Mouse (Mus musculus) kidney, embryonic 14.5 days (tissue): ENCODE measurements around the gene Pbp2. TPM values are rescaled to one million over a fixed set of nuclear protein-coding genes. Genes with fewer than 3 reads are reported as not detected.

Experiments used
- ATAC-seq: fragments of 200-750 bp; cut with Nextera tagmentation; 2 replicates; pipeline ENCODE4 v1.8.0; 2017; ENCODE audit warnings: moderate number of reproducible peaks, mild to moderate bottlenecking, moderate TSS enrichment, moderate library complexity; ENCODE audit not compliant: low FRiP score, low TSS enrichment
- H3K27ac ChIP-seq: fragments of 300-500 bp; sonication (generic); 2 replicates; pipeline ENCODE4 v1.5.1; 2014; ENCODE audit warnings: low read depth, mild to moderate bottlenecking, low read length, moderate library complexity, mixed read lengths
- H3K27me3 ChIP-seq: fragments of 300-500 bp; sonication (generic); 2 replicates; pipeline ENCODE4 v1.6.1; 2014; ENCODE audit warnings: mild to moderate bottlenecking, low read length; ENCODE audit not compliant: control insufficient read depth, insufficient read depth
- H3K36me3 ChIP-seq: fragments of 300-500 bp; sonication (generic); 2 replicates; pipeline ENCODE4 v1.6.1; 2014; ENCODE audit warnings: low read length, mixed read lengths; ENCODE audit not compliant: control insufficient read depth, insufficient read depth
- H3K4me1 ChIP-seq: fragments of 300-500 bp; sonication (generic); 2 replicates; pipeline ENCODE4 v1.6.1; 2014; ENCODE audit warnings: low read length, mixed read lengths; ENCODE audit not compliant: control insufficient read depth, insufficient read depth
- H3K4me2 ChIP-seq: fragments of 300-500 bp; sonication (generic); replicated peaks from 2 replicates; pipeline ENCODE4 v1.6.1; 2014; ENCODE audit warnings: low read depth, mild to moderate bottlenecking, low read length
- H3K4me3 ChIP-seq: fragments of 300-500 bp; sonication (generic); 2 replicates; pipeline ENCODE4 v1.5.1; 2014; ENCODE audit warnings: mild to moderate bottlenecking, low read length
- H3K9ac ChIP-seq: fragments of 300-500 bp; sonication (generic); 2 replicates; pipeline ENCODE4 v1.6.1; 2014; ENCODE audit warnings: low read depth, mild to moderate bottlenecking, low read length, moderate library complexity
- H3K9me3 ChIP-seq: fragments of 300-500 bp; sonication (generic); 2 replicates; pipeline ENCODE4 v1.6.1; 2016; ENCODE audit warnings: low read length; ENCODE audit not compliant: control insufficient read depth
- WGBS: fragments of 180-500 bp; shearing (Covaris S2); extraction: QIAGEN DNeasy Blood & Tissue Kit; methylation state at CpG from one replicate; pipeline ENCODE4 v1.1.7; 2014; 5-methylcytosine and 5-hydroxymethylcytosine counted together
- polyA plus RNA-seq: library from polyadenylated mRNA; unstranded; fragments of >200 nt; fragmentation: Nextera tagmentation; extraction: Ambion mirVana; gene quantifications from 2 replicates; pipeline ENCODE4 v1.2.1, GENCODE M21; 2014

Pbp2 gene
- polyA plus RNA-seq = 0.30 and 0.50 TPM in 2 replicates

GRCm38 (mm10) chr6:135310305-135310704 lies at the start of gene Pbp2:
TSS of gene Pbp2 (minus strand) at chr6:135310405.
- H3K36me3 ChIP-seq = no peaks in the 10 kb centered on the region
- no peak within 1 kb of the TSS for H3K4me3 ChIP-seq
- H3K27ac ChIP-seq = no peak within 1 kb of the TSS
- H3K4me2 ChIP-seq = no peak within 1 kb of the TSS
- no peak for ATAC-seq
- H3K27me3 ChIP-seq = no peaks in the 10 kb centered on the region
- WGBS = 97% methylated on average over 9 of the region's 9 CpGs
- no peaks in the 10 kb centered on the region for H3K9me3 ChIP-seq
- H3K9ac ChIP-seq = no peak within 1 kb of the TSS
- peaks cover 12% of the 10 kb centered on the region for H3K4me1 ChIP-seq

GRCm38 (mm10) chr6:135354953-135355352 lies 44.7 kb upstream of the Pbp2 start:
- 71% methylated on average over 4 of the region's 4 CpGs for WGBS
- peaks cover 9% of the 10 kb centered on the region; the same call in 1 of the 2 replicates for H3K4me1 ChIP-seq
- no peak for ATAC-seq
- H3K9ac ChIP-seq = no peak overlapping the region
- H3K36me3 ChIP-seq = no peaks in the 10 kb centered on the region
- H3K4me3 ChIP-seq = no peak overlapping the region
- H3K27me3 ChIP-seq = no peaks in the 10 kb centered on the region
- no peak overlapping the region for H3K27ac ChIP-seq
- H3K4me2 ChIP-seq = no peak overlapping the region
- H3K9me3 ChIP-seq = no peaks in the 10 kb centered on the region

- Histone ChIP-seq H3K4me3 (no peak overlapping the region), H3K4me1 (peaks cover 9% of the 10 kb centered on the region; the same call in 1 of the 2 replicates), H3K27ac (no peak overlapping the region), H3K36me3 (no peaks in the 10 kb centered on the region), H3K27me3 (no peaks in the 10 kb centered on the region), H3K4me2 (no peak overlapping the region), H3K9ac (no peak overlapping the region), H3K9me3 (no peaks in the 10 kb centered on the region)
- 90% methylated on average over 4 of the region's 4 CpGs for WGBS
- no peak for ATAC-seq
Measured at GRCm38 (mm10) chr6:135352537-135352936, 42.3 kb upstream of the Pbp2 start.

GRCm38 (mm10) chr6:135351638-135352302 lies 41.6 kb upstream of the Pbp2 start:
- Histone ChIP-seq H3K36me3 (no peaks in the 10 kb centered on the region), H3K4me1 (peaks cover 9% of the 10 kb centered on the region; the same call in 1 of the 2 replicates), H3K9me3 (no peaks in the 10 kb centered on the region), H3K4me2 (no peak overlapping the region), H3K27ac (peak overlapping the region; percentile 20; the same call in 1 of the 2 replicates), H3K27me3 (no peaks in the 10 kb centered on the region), H3K4me3 (no peak overlapping the region), H3K9ac (no peak overlapping the region)
- 46% methylated on average over 8 of the region's 8 CpGs for WGBS
- peak; percentile 64; the same call in 1 of the 2 replicates for ATAC-seq

- WGBS = 53% methylated on average over 4 of the region's 4 CpGs
- Histone ChIP-seq H3K4me1 (no peaks in the 10 kb centered on the region), H3K4me2 (no peak overlapping the region), H3K36me3 (no peaks in the 10 kb centered on the region), H3K4me3 (no peak overlapping the region), H3K27me3 (no peaks in the 10 kb centered on the region), H3K27ac (peak overlapping the region; percentile 70), H3K9me3 (no peaks in the 10 kb centered on the region), H3K9ac (no peak overlapping the region)
- no peak for ATAC-seq
Measured at GRCm38 (mm10) chr6:135341076-135341378, 30.8 kb upstream of the Pbp2 start.

GRCm38 (mm10) chr6:135340355-135341075 lies 30.3 kb upstream of the Pbp2 start:
- no peak overlapping the region for H3K4me2 ChIP-seq
- WGBS = 70% methylated on average over 9 of the region's 9 CpGs
- no peaks in the 10 kb centered on the region for H3K4me1 ChIP-seq
- no peaks in the 10 kb centered on the region for H3K9me3 ChIP-seq
- H3K27me3 ChIP-seq = no peaks in the 10 kb centered on the region
- no peak overlapping the region for H3K4me3 ChIP-seq
- no peak overlapping the region for H3K9ac ChIP-seq
- peak overlapping the region; percentile 70 for H3K27ac ChIP-seq
- no peak for ATAC-seq
- H3K36me3 ChIP-seq = no peaks in the 10 kb centered on the region

- H3K4me3 ChIP-seq = no peak overlapping the region
- H3K4me2 ChIP-seq = no peak overlapping the region
- no peak overlapping the region for H3K9ac ChIP-seq
- H3K36me3 ChIP-seq = no peaks in the 10 kb centered on the region
- H3K9me3 ChIP-seq = no peaks in the 10 kb centered on the region
- ATAC-seq = no peak
- peaks cover 11% of the 10 kb centered on the region; the same call in 1 of the 2 replicates for H3K4me1 ChIP-seq
- no peak overlapping the region for H3K27ac ChIP-seq
- WGBS = 87% methylated on average over 8 of the region's 8 CpGs
- no peaks in the 10 kb centered on the region for H3K27me3 ChIP-seq
Measured at GRCm38 (mm10) chr6:135336376-135336775, 26.2 kb upstream of the Pbp2 start.

- Histone ChIP-seq H3K4me2 (no peak overlapping the region), H3K9ac (no peak overlapping the region), H3K27me3 (no peaks in the 10 kb centered on the region), H3K36me3 (no peaks in the 10 kb centered on the region), H3K4me1 (peaks cover 11% of the 10 kb centered on the region; the same call in 1 of the 2 replicates), H3K4me3 (no peak overlapping the region), H3K9me3 (no peaks in the 10 kb centered on the region), H3K27ac (peak overlapping the region; percentile 21; the same call in 1 of the 2 replicates)
- 65% methylated on average over 5 of the region's 5 CpGs for WGBS
- no peak; the same call in 1 of the 2 replicates for ATAC-seq
Measured at GRCm38 (mm10) chr6:135333994-135334651, 23.9 kb upstream of the Pbp2 start.
